Mouse (Mus musculus) retina, embryonic 14.5 days (tissue): ENCODE measurements around the gene Hdac9.

Source experiments
- DNase-seq: peaks from one replicate; pipeline ENCODE4 v3.0.0-alpha.2; 2015; ENCODE audit warnings: low spot score

Hdac9 gene

GRCm38 (mm10) chr12:34594167-34594793, 322.6 kb downstream of the Hdac9 start:
- no peak for DNase-seq

GRCm38 (mm10) chr12:34587171-34587570, 329.7 kb downstream of the Hdac9 start:
- peak; percentile 43 for DNase-seq

GRCm38 (mm10) chr12:34582522-34582921, 334.4 kb downstream of the Hdac9 start:
- no peak for DNase-seq

- DNase-seq = no peak
Observed at GRCm38 (mm10) chr12:34579220-34579619, 337.7 kb downstream of the Hdac9 start.

GRCm38 (mm10) chr12:34571069-34571468, 345.8 kb downstream of the Hdac9 start:
- DNase-seq = no peak

GRCm38 (mm10) chr12:34569472-34569871, 347.4 kb downstream of the Hdac9 start:
- DNase-seq = no peak

GRCm38 (mm10) chr12:34569052-34569451, 347.8 kb downstream of the Hdac9 start:
- DNase-seq = no peak

- DNase-seq = no peak
Observed at GRCm38 (mm10) chr12:34562331-34562730, 354.6 kb downstream of the Hdac9 start.

GRCm38 (mm10) chr12:34559001-34559400, 357.9 kb downstream of the Hdac9 start:
- no peak for DNase-seq

GRCm38 (mm10) chr12:34554803-34555202, 362.1 kb downstream of the Hdac9 start:
- no peak for DNase-seq

- no peak for DNase-seq
Observed at GRCm38 (mm10) chr12:34550268-34550667, 366.6 kb downstream of the Hdac9 start.

- no peak for DNase-seq
Observed at GRCm38 (mm10) chr12:34529165-34529545, 387.7 kb downstream of the Hdac9 start.

- peak; percentile 91 for DNase-seq
Observed at GRCm38 (mm10) chr12:34528201-34529164, 388.4 kb downstream of the Hdac9 start.

GRCm38 (mm10) chr12:34527761-34528160, 389.1 kb downstream of the Hdac9 start:
- DNase-seq = peak; percentile 13

GRCm38 (mm10) chr12:34521468-34521867, 395.4 kb downstream of the Hdac9 start:
- no peak for DNase-seq

GRCm38 (mm10) chr12:34516769-34517562, 399.9 kb downstream of the Hdac9 start:
- no peak for DNase-seq

GRCm38 (mm10) chr12:34506345-34506744, 410.6 kb downstream of the Hdac9 start:
- no peak for DNase-seq

- DNase-seq = no peak
Observed at GRCm38 (mm10) chr12:34498751-34499626, 417.9 kb downstream of the Hdac9 start.

- no peak for DNase-seq
Observed at GRCm38 (mm10) chr12:34498331-34498730, 418.6 kb downstream of the Hdac9 start.

GRCm38 (mm10) chr12:34497702-34498101, 419.2 kb downstream of the Hdac9 start:
- DNase-seq = no peak

GRCm38 (mm10) chr12:34495940-34496339, 421.0 kb downstream of the Hdac9 start:
- DNase-seq = peak; percentile 8
